Mouse (Mus musculus): Measurements from ENCODE around the gene Ptprf. TPM values are rescaled to one million over a fixed set of nuclear protein-coding genes. Genes with fewer than 3 reads are reported as not detected.

The Ptprf gene
- polyA plus RNA-seq, 1 experiment from 2014 or later = 88.2 TPM

- Histone ChIP-seq H3K4me1 (peaks cover 16% of the 10 kb centered on the region), H3K27me3 (replicated peaks; ENCODE audit: low read depth, poor library complexity, severe bottlenecking) (no peaks in the 10 kb centered on the region), H3K9me3 (no peaks in the 10 kb centered on the region), H3K4me3 (peak overlapping the region; percentile 89), H3K27ac (replicated peaks) (peak overlapping the region; percentile 95), H3K36me3 (replicated peaks) (peaks cover 35% of the 10 kb centered on the region)
- 3% methylated on average over 12 of the region's 12 CpGs for WGBS
- DNase-seq (ENCODE audit: low spot score) = no peak
Observed at GRCm38 (mm10) chr4:118178952-118179466, 112.2 kb downstream of the Ptprf start.

DNA sequence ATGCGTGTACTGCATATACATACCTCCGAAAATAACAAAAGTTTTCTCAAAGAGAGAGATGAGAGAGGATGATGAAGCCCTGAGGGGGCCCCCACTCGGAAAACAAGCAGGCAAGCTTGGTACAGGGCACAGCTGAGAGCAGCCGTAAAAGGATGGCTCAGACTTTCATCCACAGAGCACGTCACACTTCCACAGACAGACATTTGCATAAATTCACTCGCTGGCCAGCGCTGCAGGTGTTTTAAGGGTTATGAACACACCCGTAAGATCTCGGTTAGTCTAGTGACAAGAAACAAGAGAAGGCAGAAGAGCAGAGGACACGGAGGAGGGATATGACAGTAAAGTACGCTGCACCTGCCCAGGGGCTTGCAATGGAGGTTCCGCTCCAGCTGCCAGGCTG, 118.7 kb downstream of the Ptprf start:
- WGBS = 94% methylated on average over 12 of the region's 12 CpGs
- no peak for DNase-seq (ENCODE audit: low spot score)
- no peaks in the 10 kb centered on the region for H3K4me1 ChIP-seq
- H3K27me3 ChIP-seq (replicated peaks; ENCODE audit: low read depth, poor library complexity, severe bottlenecking) = no peaks in the 10 kb centered on the region
- no peak overlapping the region for H3K27ac ChIP-seq (replicated peaks)
- H3K36me3 ChIP-seq (replicated peaks) = peaks cover 100% of the 10 kb centered on the region
- no peak overlapping the region for H3K4me3 ChIP-seq
- no peaks in the 10 kb centered on the region for H3K9me3 ChIP-seq

GRCm38 (mm10) chr4:118171006-118171405, 120.2 kb downstream of the Ptprf start:
- no peaks in the 10 kb centered on the region for H3K4me1 ChIP-seq
- H3K36me3 ChIP-seq (replicated peaks) = peaks cover 100% of the 10 kb centered on the region
- no peak overlapping the region for H3K4me3 ChIP-seq
- H3K9me3 ChIP-seq = no peaks in the 10 kb centered on the region
- 84% methylated on average over 9 of the region's 9 CpGs for WGBS
- DNase-seq (ENCODE audit: low spot score) = peak; percentile 39
- H3K27ac ChIP-seq (replicated peaks) = no peak overlapping the region
- no peaks in the 10 kb centered on the region for H3K27me3 ChIP-seq (replicated peaks; ENCODE audit: low read depth, poor library complexity, severe bottlenecking)

- DNase-seq (ENCODE audit: low spot score) = no peak
- H3K4me3 ChIP-seq = no peak overlapping the region
- H3K9me3 ChIP-seq = no peaks in the 10 kb centered on the region
- no peak overlapping the region for H3K27ac ChIP-seq (replicated peaks)
- H3K27me3 ChIP-seq (replicated peaks; ENCODE audit: low read depth, poor library complexity, severe bottlenecking) = no peaks in the 10 kb centered on the region
- WGBS = 91% methylated on average over 12 of the region's 12 CpGs
- peaks cover 100% of the 10 kb centered on the region for H3K36me3 ChIP-seq (replicated peaks)
- H3K4me1 ChIP-seq = no peaks in the 10 kb centered on the region
Observed at GRCm38 (mm10) chr4:118162123-118162522, 129.1 kb downstream of the Ptprf start.

Small RNA genes lying within 50 kb of the gene (microRNA-seq; reads per million reads assigned to microRNA genes)
- 4.3 reads per million, percentile 10 among the genes with 10 or more reads in this experiment for gene Mir7226

Other genes starting within 250 kb of the Ptprf start
- gene St3gal3, start 156.5 kb downstream of the Ptprf start, polyA plus RNA-seq (2016; fragmentation: Nextera tagmentation; extraction: Ambion mirVana) = 7.1 and 7.4 TPM in 2 replicates
- gene Kdm4a, start 111.4 kb downstream of the Ptprf start, polyA plus RNA-seq (2016; fragmentation: Nextera tagmentation; extraction: Ambion mirVana) = 33.4 and 36.6 TPM in 2 replicates
- gene Szt2, start 117.9 kb upstream of the Ptprf start, polyA plus RNA-seq (2016; fragmentation: Nextera tagmentation; extraction: Ambion mirVana) = 8.2 and 9.4 TPM in 2 replicates
- gene Med8, start 117.9 kb upstream of the Ptprf start, polyA plus RNA-seq (2016; fragmentation: Nextera tagmentation; extraction: Ambion mirVana) = 152 and 155 TPM in 2 replicates
- gene Elovl1, start 136.7 kb upstream of the Ptprf start, polyA plus RNA-seq (2016; fragmentation: Nextera tagmentation; extraction: Ambion mirVana) = 46.9 and 49.9 TPM in 2 replicates
- gene Cdc20, start 145.9 kb upstream of the Ptprf start, polyA plus RNA-seq (2016; fragmentation: Nextera tagmentation; extraction: Ambion mirVana) = 402 and 411 TPM in 2 replicates
- 0.94 and 1.2 TPM in 2 replicates for gene Mpl, start 166.1 kb upstream of the Ptprf start, polyA plus RNA-seq (2016; fragmentation: Nextera tagmentation; extraction: Ambion mirVana)
- gene Tie1, start 198.7 kb upstream of the Ptprf start, polyA plus RNA-seq (2016; fragmentation: Nextera tagmentation; extraction: Ambion mirVana) = 15.4 and 16.5 TPM in 2 replicates
- 3.9 TPM in 2 replicates for gene 2610528J11Rik, start 235.6 kb upstream of the Ptprf start, polyA plus RNA-seq (2016; fragmentation: Nextera tagmentation; extraction: Ambion mirVana)

Measured in embryonic facial prominence, embryonic 10.5 days (tissue).